Mouse (Mus musculus): ENCODE results near the gene Pim3.

- TF ChIP-seq CTCF (IDR thresholded peaks at IDR 0.05; ENCODE audit: low read depth, low read length): no peak
- no peak for TF ChIP-seq POLR2A (IDR thresholded peaks at IDR 0.05; ENCODE audit: extremely low read depth, insufficient read depth, low read length)
Measured at GRCm38 (mm10) chr15:88858141-88858541, 3.8 kb upstream of the Pim3 start.
